Mouse (Mus musculus): ENCODE measurements around the gene Tax1bp1. TPM values are rescaled to one million over a fixed set of nuclear protein-coding genes. Genes with fewer than 3 reads are reported as not detected.
A peak's percentile ranks its signal among the peaks of the same experiment; 100 is the strongest.

Tax1bp1 gene
- total and polyA plus RNA-seq, 2 experiments, result 16.2 to 121 TPM

DNA sequence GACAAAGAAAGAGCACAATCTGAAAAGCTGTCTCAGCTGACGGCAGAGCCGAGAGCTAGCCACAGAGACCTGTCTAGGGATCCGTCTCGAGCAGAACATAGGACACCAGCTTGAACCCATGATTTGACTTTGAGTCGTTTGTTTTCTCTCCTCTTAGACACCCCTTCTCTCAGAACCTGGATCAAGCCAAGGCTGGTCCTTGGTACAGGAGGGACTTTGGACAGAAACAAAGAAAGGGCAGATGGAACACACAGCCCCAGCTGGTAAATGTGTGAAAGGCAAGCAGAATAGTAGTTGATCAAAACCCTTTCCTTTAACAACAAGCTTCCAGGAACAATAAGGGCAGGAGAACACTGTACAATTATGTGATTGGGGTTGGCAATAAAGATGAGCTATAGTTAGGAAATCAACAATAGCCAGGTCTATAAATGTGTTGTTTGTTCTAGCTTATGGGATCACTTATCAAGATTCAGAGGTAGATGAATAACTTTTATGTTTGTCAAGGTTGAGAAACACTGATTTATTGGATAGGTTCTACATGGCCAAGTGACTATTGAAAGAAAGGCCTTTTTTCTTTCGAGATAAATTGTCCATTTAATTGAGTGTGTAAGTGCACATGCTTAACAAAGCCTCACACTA is 31.6 kb upstream of the Tax1bp1 start:
- Histone ChIP-seq H3K4me1 (ENCODE audit: control insufficient read depth, insufficient read depth, low read length) (peaks cover 17% of the 10 kb centered on the region), H3K9ac (ENCODE audit: low read depth, low read length) (0 out of 2 replicates have a peak overlapping the region, but pooled peaks have one; percentile 10), H3K27ac (replicated peaks; ENCODE audit: insufficient read depth, low read depth, low read length) (peak overlapping the region; percentile 91), H3K27me3 (ENCODE audit: control insufficient read depth, insufficient read depth, low read length) (no peaks in the 10 kb centered on the region), H3K4me3 (ENCODE audit: insufficient read depth, low read depth, low read length) (no peak overlapping the region), H3K36me3 (ENCODE audit: control insufficient read depth, insufficient read depth, low read length) (no peaks in the 10 kb centered on the region), H3K79me2 (ENCODE audit: control insufficient read depth, insufficient read depth, low read length) (no peaks in the 10 kb centered on the region)
- TF ChIP-seq CTCF (IDR thresholded peaks at IDR 0.05; ENCODE audit: low read depth, low read length) (no peak), POLR2A (IDR thresholded peaks at IDR 0.05; ENCODE audit: extremely low read depth, insufficient read depth, low read length) (no peak)
- 15% methylated on average over 6 of the region's 6 CpGs for WGBS
- peak; percentile 92 for DNase-seq (ENCODE audit: extremely low read depth, low read depth, low spot score)

GRCm38 (mm10) chr6:52682607-52683006 is 30.9 kb upstream of the Tax1bp1 start:
- Histone ChIP-seq H3K9ac (ENCODE audit: low read depth, low read length) (no peak overlapping the region), H3K4me1 (ENCODE audit: control insufficient read depth, insufficient read depth, low read length) (peaks cover 17% of the 10 kb centered on the region), H3K79me2 (ENCODE audit: control insufficient read depth, insufficient read depth, low read length) (no peaks in the 10 kb centered on the region), H3K27me3 (ENCODE audit: control insufficient read depth, insufficient read depth, low read length) (no peaks in the 10 kb centered on the region), H3K36me3 (ENCODE audit: control insufficient read depth, insufficient read depth, low read length) (no peaks in the 10 kb centered on the region), H3K4me3 (ENCODE audit: insufficient read depth, low read depth, low read length) (no peak overlapping the region), H3K27ac (replicated peaks; ENCODE audit: insufficient read depth, low read depth, low read length) (peak overlapping the region; percentile 74)
- no peak for DNase-seq (ENCODE audit: extremely low read depth, low read depth, low spot score)
- TF ChIP-seq POLR2A (IDR thresholded peaks at IDR 0.05; ENCODE audit: extremely low read depth, insufficient read depth, low read length) (no peak), CTCF (IDR thresholded peaks at IDR 0.05; ENCODE audit: low read depth, low read length) (no peak)
- WGBS, result 57% methylated on average over 3 of the region's 3 CpGs

DNA sequence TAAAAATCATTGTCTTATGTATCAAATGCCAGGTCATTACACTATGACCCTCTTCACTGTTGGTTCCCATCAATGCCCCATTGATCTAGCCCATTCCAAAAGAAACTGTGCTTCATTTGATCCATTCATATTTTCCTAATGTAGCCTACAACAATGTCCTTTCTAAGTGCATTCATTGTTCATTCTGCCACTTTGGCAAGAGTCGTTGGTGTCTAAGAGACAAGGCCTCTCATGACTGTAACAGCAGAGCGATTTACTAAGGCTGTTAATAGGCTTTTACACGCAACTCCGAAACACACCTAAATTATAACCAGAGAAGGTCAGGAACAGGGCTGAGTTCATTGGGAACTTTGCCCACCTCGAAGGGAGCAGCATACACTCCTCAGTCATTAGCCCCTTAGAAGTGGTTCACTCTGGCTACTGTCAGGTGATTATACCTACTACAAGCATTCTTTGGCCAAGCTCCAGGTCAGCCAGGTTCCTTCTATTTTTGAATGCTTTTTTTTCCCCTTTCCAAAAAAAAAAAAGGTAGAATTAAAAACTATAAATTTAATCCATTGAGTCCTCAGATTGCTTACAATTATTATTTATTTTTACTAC is 26.5 kb upstream of the Tax1bp1 start:
- no peak overlapping the region for H3K4me3 ChIP-seq (ENCODE audit: insufficient read depth, low read depth, low read length)

GRCm38 (mm10) chr6:52690365-52690764 is 23.2 kb upstream of the Tax1bp1 start:
- no peak overlapping the region for H3K4me3 ChIP-seq (ENCODE audit: insufficient read depth, low read depth, low read length)
- no peaks in the 10 kb centered on the region for H3K36me3 ChIP-seq (ENCODE audit: control insufficient read depth, insufficient read depth, low read length)
- H3K79me2 ChIP-seq (ENCODE audit: control insufficient read depth, insufficient read depth, low read length), result no peaks in the 10 kb centered on the region
- H3K27me3 ChIP-seq (ENCODE audit: control insufficient read depth, insufficient read depth, low read length), result no peaks in the 10 kb centered on the region
- TF ChIP-seq POLR2A (IDR thresholded peaks at IDR 0.05; ENCODE audit: extremely low read depth, insufficient read depth, low read length), result no peak
- TF ChIP-seq CTCF (IDR thresholded peaks at IDR 0.05; ENCODE audit: low read depth, low read length), result no peak
- H3K4me1 ChIP-seq (ENCODE audit: control insufficient read depth, insufficient read depth, low read length), result peaks cover 2% of the 10 kb centered on the region; the same call in 1 of the 2 replicates
- H3K9ac ChIP-seq (ENCODE audit: low read depth, low read length), result no peak overlapping the region
- DNase-seq (ENCODE audit: extremely low read depth, low read depth, low spot score), result peak; percentile 28
- WGBS, result 65% methylated on average over 3 of the region's 3 CpGs
- no peak overlapping the region for H3K27ac ChIP-seq (replicated peaks; ENCODE audit: insufficient read depth, low read depth, low read length)

More for the DNA sequence above, 26.5 kb upstream of the Tax1bp1 start:
- Histone ChIP-seq H3K79me2 (ENCODE audit: control insufficient read depth, insufficient read depth, low read length) (no peaks in the 10 kb centered on the region), H3K27me3 (ENCODE audit: control insufficient read depth, insufficient read depth, low read length) (no peaks in the 10 kb centered on the region), H3K27ac (replicated peaks; ENCODE audit: insufficient read depth, low read depth, low read length) (no peak overlapping the region), H3K4me1 (ENCODE audit: control insufficient read depth, insufficient read depth, low read length) (peaks cover 4% of the 10 kb centered on the region), H3K36me3 (ENCODE audit: control insufficient read depth, insufficient read depth, low read length) (no peaks in the 10 kb centered on the region), H3K9ac (ENCODE audit: low read depth, low read length) (no peak overlapping the region)
- no peak for DNase-seq (ENCODE audit: extremely low read depth, low read depth, low spot score)
- no peak for TF ChIP-seq POLR2A (IDR thresholded peaks at IDR 0.05; ENCODE audit: extremely low read depth, insufficient read depth, low read length)
- no peak for TF ChIP-seq CTCF (IDR thresholded peaks at IDR 0.05; ENCODE audit: low read depth, low read length)
- WGBS, result 90% methylated on average over 5 of the region's 5 CpGs

GRCm38 (mm10) chr6:52691800-52692199 is 21.7 kb upstream of the Tax1bp1 start:
- WGBS, result 75% methylated on average over 5 of the region's 5 CpGs
- H3K4me1 ChIP-seq (ENCODE audit: control insufficient read depth, insufficient read depth, low read length), result peaks cover 2% of the 10 kb centered on the region; the same call in 1 of the 2 replicates
- TF ChIP-seq POLR2A (IDR thresholded peaks at IDR 0.05; ENCODE audit: extremely low read depth, insufficient read depth, low read length) (no peak), CTCF (IDR thresholded peaks at IDR 0.05; ENCODE audit: low read depth, low read length) (no peak)

More at GRCm38 (mm10) chr6:52691800-52692199, 21.7 kb upstream of the Tax1bp1 start:
- Histone ChIP-seq H3K27me3 (ENCODE audit: control insufficient read depth, insufficient read depth, low read length) (no peaks in the 10 kb centered on the region), H3K4me3 (ENCODE audit: insufficient read depth, low read depth, low read length) (no peak overlapping the region), H3K27ac (replicated peaks; ENCODE audit: insufficient read depth, low read depth, low read length) (no peak overlapping the region), H3K79me2 (ENCODE audit: control insufficient read depth, insufficient read depth, low read length) (no peaks in the 10 kb centered on the region), H3K36me3 (ENCODE audit: control insufficient read depth, insufficient read depth, low read length) (no peaks in the 10 kb centered on the region), H3K9ac (ENCODE audit: low read depth, low read length) (no peak overlapping the region)
- DNase-seq (ENCODE audit: extremely low read depth, low read depth, low spot score), result no peak

Measured in liver, adult 2 months (tissue).